Mouse (Mus musculus) midbrain, embryonic 13.5 days (tissue): ENCODE measurements around the gene Mapkapk3. TPM values are rescaled to one million over a fixed set of nuclear protein-coding genes. Genes with fewer than 3 reads are reported as not detected.

Experiments
- ATAC-seq: fragments of 200-750 bp; cut with Nextera tagmentation; 2 replicates; pipeline ENCODE4 v1.8.0; 2017; ENCODE audit warnings: mild to moderate bottlenecking, moderate TSS enrichment, moderate library complexity
- H3K27ac ChIP-seq: fragments of 300-500 bp; sonication (generic); 2 replicates; pipeline ENCODE4 v1.5.1; 2015; ENCODE audit warnings: inconsistent platforms, mild to moderate bottlenecking, moderate library complexity
- H3K27me3 ChIP-seq: fragments of 300-500 bp; sonication (generic); 2 replicates; pipeline ENCODE4 v1.6.1; 2015; ENCODE audit warnings: mild to moderate bottlenecking, inconsistent platforms
- H3K36me3 ChIP-seq: fragments of 300-500 bp; sonication (generic); 2 replicates; pipeline ENCODE4 v1.6.1; 2015; ENCODE audit warnings: mild to moderate bottlenecking, inconsistent platforms
- H3K4me1 ChIP-seq: fragments of 300-500 bp; sonication (generic); replicated peaks from 2 replicates; pipeline ENCODE4 v1.6.1; 2015; ENCODE audit warnings: inconsistent platforms
- H3K4me2 ChIP-seq: fragments of 300-500 bp; sonication (generic); replicated peaks from 2 replicates; pipeline ENCODE4 v1.6.1; 2015; ENCODE audit warnings: moderate library complexity, mild to moderate bottlenecking, inconsistent platforms
- H3K4me3 ChIP-seq: fragments of 300-500 bp; sonication (generic); replicated peaks from 2 replicates; pipeline ENCODE4 v1.5.1; 2015; ENCODE audit warnings: mild to moderate bottlenecking, inconsistent platforms
- H3K9ac ChIP-seq: fragments of 300-500 bp; sonication (generic); replicated peaks from 2 replicates; pipeline ENCODE4 v1.6.1; 2015; ENCODE audit warnings: mild to moderate bottlenecking, inconsistent platforms
- H3K9me3 ChIP-seq: fragments of 300-500 bp; sonication (generic); 2 replicates; pipeline ENCODE4 v1.6.1; 2016; ENCODE audit warnings: mild to moderate bottlenecking, inconsistent platforms
- WGBS: fragments of 180-500 bp; shearing (Covaris S2); methylation state at CpG from one replicate; pipeline ENCODE4 v1.1.7; 2015; 5-methylcytosine and 5-hydroxymethylcytosine counted together
- polyA plus RNA-seq: library from polyadenylated mRNA; unstranded; fragments of >200 nt; fragmentation: Nextera tagmentation; extraction: Ambion mirVana; gene quantifications from 2 replicates; pipeline ENCODE4 v1.2.1, GENCODE M21; 2015

Gene Mapkapk3
- polyA plus RNA-seq, 1 experiment from 2014 or later, result 1.9 TPM

GRCm38 (mm10) chr9:107305601-107306542, 16.2 kb upstream of the Mapkapk3 start:
- H3K27me3 ChIP-seq, result no peaks in the 10 kb centered on the region
- H3K9ac ChIP-seq, result no peak overlapping the region
- no peaks in the 10 kb centered on the region for H3K4me1 ChIP-seq
- H3K4me2 ChIP-seq, result no peak overlapping the region
- H3K4me3 ChIP-seq, result no peak overlapping the region
- no peaks in the 10 kb centered on the region for H3K9me3 ChIP-seq
- WGBS, result 69% methylated on average over 13 of the region's 13 CpGs
- no peak overlapping the region for H3K27ac ChIP-seq
- ATAC-seq, result no peak
- H3K36me3 ChIP-seq, result peaks cover 13% of the 10 kb centered on the region

DNA sequence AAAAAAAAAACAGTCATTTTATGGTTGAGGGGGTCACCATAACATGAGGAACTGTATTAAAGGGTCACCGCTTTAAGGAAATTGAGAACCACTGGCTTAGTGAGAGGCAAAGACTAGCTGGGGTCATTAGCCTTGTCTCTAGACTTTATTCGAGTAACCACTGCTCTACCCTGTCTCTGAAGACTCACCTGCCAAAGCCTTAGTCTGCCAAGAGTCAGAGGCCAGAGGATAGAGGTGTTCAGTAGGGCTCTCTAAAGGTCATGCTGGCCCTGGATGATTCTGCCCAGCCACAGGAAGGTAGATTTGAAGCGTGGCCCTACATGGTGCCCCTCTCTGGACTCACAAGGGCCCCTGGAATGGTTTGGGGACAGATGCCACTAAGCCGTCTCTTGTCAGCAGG, 15.3 kb upstream of the Mapkapk3 start:
- no peak for ATAC-seq
- Histone ChIP-seq H3K4me1 (no peaks in the 10 kb centered on the region), H3K4me3 (no peak overlapping the region), H3K27me3 (no peaks in the 10 kb centered on the region), H3K9me3 (no peaks in the 10 kb centered on the region), H3K36me3 (peaks cover 19% of the 10 kb centered on the region), H3K4me2 (no peak overlapping the region), H3K27ac (no peak overlapping the region), H3K9ac (no peak overlapping the region)
- 82% methylated on average over 4 of the region's 4 CpGs for WGBS

GRCm38 (mm10) chr9:107304383-107304782, 14.7 kb upstream of the Mapkapk3 start:
- H3K4me2 ChIP-seq, result no peak overlapping the region
- WGBS, result 89% methylated on average over 3 of the region's 3 CpGs
- peaks cover 19% of the 10 kb centered on the region for H3K36me3 ChIP-seq
- H3K27ac ChIP-seq, result no peak overlapping the region
- no peaks in the 10 kb centered on the region for H3K4me1 ChIP-seq
- no peak overlapping the region for H3K4me3 ChIP-seq
- no peaks in the 10 kb centered on the region for H3K27me3 ChIP-seq
- no peak for ATAC-seq
- no peak overlapping the region for H3K9ac ChIP-seq
- no peaks in the 10 kb centered on the region for H3K9me3 ChIP-seq

DNA sequence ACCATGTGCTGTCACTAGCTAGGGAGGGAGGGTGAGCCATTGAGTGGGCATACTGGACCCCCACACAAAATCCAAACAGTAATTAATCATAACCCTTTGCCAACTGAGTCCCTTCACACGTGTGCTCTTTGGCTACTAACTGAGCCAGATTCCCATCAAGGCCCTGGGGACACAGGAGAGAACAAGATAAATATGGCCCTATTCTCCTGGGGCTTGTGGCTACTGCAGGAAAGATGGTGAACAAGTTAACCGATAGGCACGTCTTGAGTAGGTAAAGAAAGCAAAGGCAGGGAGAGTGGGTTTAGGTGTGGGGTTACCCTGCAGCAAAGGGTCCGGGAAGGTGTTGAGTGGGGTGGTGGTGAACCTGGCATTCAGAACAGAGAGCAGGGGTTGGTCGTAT, 14.2 kb upstream of the Mapkapk3 start:
- Histone ChIP-seq H3K4me2 (no peak overlapping the region), H3K4me3 (no peak overlapping the region), H3K4me1 (no peaks in the 10 kb centered on the region), H3K27ac (no peak overlapping the region), H3K36me3 (peaks cover 19% of the 10 kb centered on the region), H3K9me3 (no peaks in the 10 kb centered on the region), H3K27me3 (no peaks in the 10 kb centered on the region), H3K9ac (no peak overlapping the region)
- WGBS, result 84% methylated on average over 5 of the region's 5 CpGs
- no peak for ATAC-seq

GRCm38 (mm10) chr9:107303121-107303820, 13.6 kb upstream of the Mapkapk3 start:
- WGBS, result 82% methylated on average over 9 of the region's 9 CpGs
- Histone ChIP-seq H3K27ac (no peak overlapping the region), H3K9ac (no peak overlapping the region), H3K4me3 (no peak overlapping the region), H3K4me1 (no peaks in the 10 kb centered on the region), H3K36me3 (peaks cover 19% of the 10 kb centered on the region), H3K27me3 (no peaks in the 10 kb centered on the region), H3K9me3 (no peaks in the 10 kb centered on the region), H3K4me2 (no peak overlapping the region)
- ATAC-seq, result no peak

DNA sequence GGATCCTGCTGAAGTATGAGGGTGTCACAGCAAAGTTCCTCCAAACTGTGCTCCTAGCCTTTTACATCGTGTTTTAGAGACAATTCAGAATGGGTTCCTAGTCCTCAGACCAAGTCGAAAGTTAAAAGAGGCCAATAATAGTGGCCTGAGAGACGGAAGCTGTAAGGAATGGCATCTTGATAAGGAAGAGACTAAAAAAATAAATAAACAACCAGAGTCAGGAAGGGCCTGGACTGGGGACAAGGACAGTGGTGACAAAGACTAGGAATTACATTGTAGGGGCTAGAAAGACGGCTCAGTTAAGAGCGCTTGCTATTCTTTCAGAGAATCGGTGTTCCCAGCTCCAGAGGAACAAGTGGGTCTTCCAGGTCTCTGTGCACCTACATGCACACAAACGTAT, 12.9 kb upstream of the Mapkapk3 start:
- Histone ChIP-seq H3K9me3 (no peaks in the 10 kb centered on the region), H3K4me1 (peaks cover 6% of the 10 kb centered on the region), H3K9ac (no peak overlapping the region), H3K36me3 (peaks cover 19% of the 10 kb centered on the region), H3K27ac (no peak overlapping the region), H3K4me3 (no peak overlapping the region), H3K27me3 (no peaks in the 10 kb centered on the region), H3K4me2 (no peak overlapping the region)
- no peak for ATAC-seq
- WGBS, result 89% methylated on average over 7 of the region's 7 CpGs

DNA sequence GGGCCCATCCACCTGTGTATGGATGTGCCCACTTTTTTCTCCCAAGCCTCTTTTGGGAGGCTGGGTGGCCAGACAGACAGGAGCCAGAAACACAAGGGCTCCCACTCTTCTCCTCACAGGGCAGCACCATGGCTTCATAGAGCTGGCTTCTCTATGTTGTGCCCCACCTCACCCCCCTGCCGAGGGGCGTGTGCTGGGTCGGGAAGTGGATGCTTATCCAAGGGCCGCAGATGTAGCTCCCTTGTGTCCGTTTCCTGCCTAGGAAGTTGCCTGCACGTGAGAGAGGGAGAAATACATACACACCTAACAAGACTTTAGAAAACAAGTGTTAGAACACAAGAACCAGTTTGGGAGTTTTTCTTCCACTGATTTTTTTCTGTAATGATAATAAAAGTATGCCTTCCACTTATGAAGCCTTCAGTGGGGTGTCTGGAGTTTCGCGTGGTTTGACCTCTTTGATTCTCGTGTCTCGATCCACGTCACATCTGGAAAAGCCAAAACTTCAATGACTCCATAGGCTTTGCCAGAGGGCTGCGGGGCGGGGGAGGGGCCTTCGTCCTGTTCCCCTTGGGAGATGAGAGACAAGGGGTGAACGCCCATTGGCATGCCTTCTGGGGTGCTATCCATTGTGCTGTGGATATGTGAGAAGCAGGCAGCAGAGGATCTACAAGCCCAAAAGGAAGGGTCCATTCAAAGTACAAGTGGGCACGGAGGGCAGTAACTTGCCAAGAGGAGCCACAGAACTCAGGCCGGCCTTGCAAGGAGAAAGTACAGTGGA, 12.1 kb upstream of the Mapkapk3 start:
- 86% methylated on average over 17 of the region's 17 CpGs for WGBS
- Histone ChIP-seq H3K27ac (no peak overlapping the region), H3K9me3 (no peaks in the 10 kb centered on the region), H3K4me3 (no peak overlapping the region), H3K36me3 (peaks cover 19% of the 10 kb centered on the region), H3K9ac (no peak overlapping the region), H3K4me2 (no peak overlapping the region), H3K4me1 (peaks cover 15% of the 10 kb centered on the region), H3K27me3 (no peaks in the 10 kb centered on the region)
- ATAC-seq, result no peak

DNA sequence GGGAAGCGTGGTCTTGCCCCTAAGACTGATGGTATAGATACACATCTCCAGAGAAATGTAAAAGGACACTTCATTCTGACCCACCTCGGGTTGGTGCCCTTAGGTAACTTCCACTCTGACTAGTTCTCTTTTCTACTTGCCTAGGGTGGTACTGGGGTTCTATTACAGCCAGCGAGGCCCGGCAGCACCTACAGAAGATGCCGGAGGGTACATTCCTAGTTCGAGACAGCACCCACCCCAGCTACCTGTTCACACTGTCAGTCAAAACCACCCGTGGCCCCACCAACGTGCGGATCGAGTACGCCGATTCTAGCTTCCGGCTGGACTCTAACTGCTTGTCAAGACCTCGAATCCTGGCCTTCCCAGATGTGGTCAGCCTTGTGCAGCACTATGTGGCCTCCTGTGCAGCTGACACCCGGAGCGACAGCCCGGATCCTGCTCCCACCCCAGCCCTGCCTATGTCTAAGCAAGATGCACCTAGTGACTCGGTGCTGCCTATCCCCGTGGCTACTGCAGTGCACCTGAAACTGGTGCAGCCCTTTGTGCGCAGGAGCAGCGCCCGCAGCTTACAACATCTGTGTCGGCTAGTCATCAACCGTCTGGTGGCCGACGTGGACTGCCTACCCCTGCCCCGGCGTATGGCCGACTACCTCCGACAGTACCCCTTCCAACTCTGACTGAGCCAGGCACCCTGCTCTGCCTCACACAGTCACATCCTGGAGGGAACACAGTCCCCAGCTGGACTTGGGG, 10.7 kb upstream of the Mapkapk3 start:
- H3K4me2 ChIP-seq, result no peak overlapping the region
- WGBS, result 94% methylated on average over 30 of the region's 30 CpGs
- ATAC-seq, result no peak

DNA sequence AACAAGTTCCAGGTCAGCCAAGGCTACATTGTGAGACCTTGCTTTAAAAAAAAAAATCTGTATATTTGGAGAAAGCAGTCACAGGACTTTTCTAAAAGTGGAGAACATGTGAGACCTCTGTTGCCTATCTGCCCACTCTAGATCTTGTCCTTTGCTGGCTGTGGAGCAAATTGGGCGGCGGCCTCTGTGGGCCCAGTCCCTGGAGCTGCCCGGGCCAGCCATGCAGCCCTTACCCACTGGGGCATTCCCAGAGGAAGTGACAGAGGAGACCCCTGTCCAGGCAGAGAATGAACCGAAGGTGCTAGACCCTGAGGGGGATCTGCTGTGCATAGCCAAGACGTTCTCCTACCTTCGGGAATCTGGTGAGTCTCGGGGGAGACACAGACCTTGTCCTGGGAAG, 10.1 kb upstream of the Mapkapk3 start:
- 94% methylated on average over 7 of the region's 7 CpGs for WGBS
- no peak overlapping the region for H3K27ac ChIP-seq
- H3K9me3 ChIP-seq, result no peaks in the 10 kb centered on the region
- no peak overlapping the region for H3K9ac ChIP-seq
- ATAC-seq, result no peak
- peaks cover 19% of the 10 kb centered on the region for H3K36me3 ChIP-seq
- H3K27me3 ChIP-seq, result peaks cover 5% of the 10 kb centered on the region; the same call in 1 of the 2 replicates
- peaks cover 15% of the 10 kb centered on the region for H3K4me1 ChIP-seq
- H3K4me2 ChIP-seq, result no peak overlapping the region
- no peak overlapping the region for H3K4me3 ChIP-seq

More for the DNA sequence above, 10.7 kb upstream of the Mapkapk3 start:
- H3K9me3 ChIP-seq, result no peaks in the 10 kb centered on the region
- H3K4me3 ChIP-seq, result no peak overlapping the region
- H3K27me3 ChIP-seq, result peaks cover 4% of the 10 kb centered on the region; the same call in 1 of the 2 replicates
- H3K27ac ChIP-seq, result no peak overlapping the region
- peaks cover 15% of the 10 kb centered on the region for H3K4me1 ChIP-seq
- no peak overlapping the region for H3K9ac ChIP-seq
- H3K36me3 ChIP-seq, result peaks cover 19% of the 10 kb centered on the region

DNA sequence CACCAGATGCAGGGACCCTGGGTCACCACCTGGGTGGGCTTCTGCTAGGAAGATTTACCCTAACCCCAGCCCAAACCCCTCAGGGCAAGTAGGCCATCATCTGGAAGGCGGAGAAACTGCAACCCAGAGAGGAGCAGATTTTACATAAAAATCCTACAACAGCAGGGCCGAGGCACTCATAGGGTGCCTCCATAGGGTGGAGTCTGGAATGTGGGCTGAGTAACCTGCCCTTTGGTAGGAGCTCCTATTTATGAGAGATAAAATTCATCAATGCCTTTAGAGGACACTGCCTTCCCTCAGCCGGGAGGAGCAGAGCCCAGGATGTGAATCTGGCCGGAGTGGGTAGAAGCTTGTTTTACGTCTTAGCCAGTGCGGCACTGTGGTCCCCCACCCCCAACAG, 9.2 kb upstream of the Mapkapk3 start:
- H3K9ac ChIP-seq, result no peak overlapping the region
- no peak overlapping the region for H3K4me2 ChIP-seq
- no peak overlapping the region for H3K27ac ChIP-seq
- H3K27me3 ChIP-seq, result peaks cover 5% of the 10 kb centered on the region; the same call in 1 of the 2 replicates
- no peak for ATAC-seq
- no peaks in the 10 kb centered on the region for H3K9me3 ChIP-seq
- H3K36me3 ChIP-seq, result peaks cover 19% of the 10 kb centered on the region
- H3K4me1 ChIP-seq, result peaks cover 15% of the 10 kb centered on the region
- H3K4me3 ChIP-seq, result no peak overlapping the region
- 90% methylated on average over 6 of the region's 6 CpGs for WGBS

DNA sequence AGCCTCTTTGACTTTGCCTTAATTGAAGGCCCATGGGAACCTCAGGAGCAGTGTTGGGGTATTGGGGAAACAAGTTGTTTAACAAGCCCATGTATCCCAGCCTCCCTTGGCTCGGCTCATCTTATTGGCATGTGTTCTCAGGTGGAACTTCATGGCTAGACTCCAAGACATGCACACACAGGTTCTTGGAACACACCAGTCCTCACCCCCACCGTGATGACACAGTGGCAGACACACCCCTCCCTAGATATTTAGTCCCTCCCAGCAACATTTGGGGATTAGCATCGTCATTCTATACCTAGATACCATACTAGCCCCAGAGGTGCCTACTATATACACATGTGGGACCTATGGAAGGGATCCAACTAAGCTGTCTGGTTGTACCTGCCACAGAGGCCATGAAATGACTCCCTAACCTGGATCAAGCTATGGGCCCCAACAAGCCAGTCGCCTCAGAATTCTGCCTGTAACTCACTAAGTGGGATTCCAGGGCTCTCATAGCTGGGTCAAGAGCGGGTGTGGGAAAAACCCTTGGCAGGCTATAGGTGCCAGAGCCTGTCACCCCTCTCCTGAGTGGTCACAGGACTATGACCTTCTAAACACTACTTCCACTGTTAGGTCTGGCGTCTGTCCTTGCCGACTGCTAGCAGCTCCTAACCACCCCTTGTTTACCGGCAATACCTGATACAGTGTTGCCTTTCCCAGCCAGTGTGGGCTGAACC, 8.5 kb upstream of the Mapkapk3 start:
- no peak overlapping the region for H3K27ac ChIP-seq
- WGBS, result 86% methylated on average over 8 of the region's 8 CpGs
- H3K36me3 ChIP-seq, result peaks cover 19% of the 10 kb centered on the region
- no peak for ATAC-seq
- no peak overlapping the region; the same call in 1 of the 2 replicates for H3K4me2 ChIP-seq
- peaks cover 8% of the 10 kb centered on the region; the same call in 1 of the 2 replicates for H3K27me3 ChIP-seq
- H3K4me3 ChIP-seq, result no peak overlapping the region
- no peaks in the 10 kb centered on the region for H3K9me3 ChIP-seq
- H3K9ac ChIP-seq, result no peak overlapping the region
- peaks cover 15% of the 10 kb centered on the region for H3K4me1 ChIP-seq
